Mouse (Mus musculus): ENCODE results near the gene Cd63. TPM values are rescaled to one million over a fixed set of nuclear protein-coding genes. Genes with fewer than 3 reads are reported as not detected.

The Cd63 gene
- total and polyA plus RNA-seq, 3 experiments: not detected

- dilution Hi-C loops (cut with MboI; ENCODE audit: extremely low pct_ligation_motif_present, extremely low pct_unique_long_range_greater_than_20kb, low sequenced_read_pairs): no loop called here
These were observed 1.7 kb downstream of the Cd63 start for GRCm38 (mm10) chr10:128902409-128902988.

GRCm38 (mm10) chr10:128904812-128905211 is 4.0 kb downstream of the Cd63 start:
- H3K27me3 ChIP-seq (replicated peaks): no peaks in the 10 kb centered on the region
- in situ Hi-C loops (cut with MboI; ENCODE audit: low pct_ligation_motif_present, low pct_unique_long_range_greater_than_20kb, low sequenced_read_pairs): no loop called here
- DNase-seq (ENCODE audit: extremely low read depth): no peak
- no peaks in the 10 kb centered on the region for H3K9me3 ChIP-seq (replicated peaks; ENCODE audit: low read length)
- no peak overlapping the region for H3K27ac ChIP-seq (ENCODE audit: insufficient read depth, low read depth)
- H3K79me2 ChIP-seq (replicated peaks; ENCODE audit: control insufficient read depth, extremely low read depth, insufficient read depth, poor library complexity, severe bottlenecking): no peaks in the 10 kb centered on the region
- no peak for TF ChIP-seq JUND (conservative IDR thresholded peaks at IDR 0.05; ENCODE audit: low read depth, low read length)
- no peak for TF ChIP-seq RCOR1 (conservative IDR thresholded peaks at IDR 0.05; ENCODE audit: low read depth, low read length)
- TF ChIP-seq MYC (IDR thresholded peaks at IDR 0.05; ENCODE audit: low read depth, low read length): no peak
- no peak for TF ChIP-seq NRF1 (IDR thresholded peaks at IDR 0.05; ENCODE audit: low read depth, low read length)
- dilution Hi-C loops (cut with MboI; ENCODE audit: extremely low pct_ligation_motif_present, extremely low pct_unique_long_range_greater_than_20kb, low sequenced_read_pairs): no loop called here
- no peak overlapping the region for H3K9ac ChIP-seq (ENCODE audit: insufficient read depth, low read depth)
- H3K4me3 ChIP-seq (replicated peaks in 1 of 3; ENCODE audit: low read depth in 2 of 3, low read length in 2 of 3, poor library complexity in 1 of 3): no peak overlapping the region
- no peak overlapping the region for H3K4me2 ChIP-seq (ENCODE audit: insufficient read depth, low read depth, poor library complexity, severe bottlenecking)
- no peaks in the 10 kb centered on the region for H3K36me3 ChIP-seq (replicated peaks in 1 of 2; ENCODE audit: control insufficient read depth in 1 of 2, insufficient read depth in 1 of 2, low read length in 1 of 2)
- peaks cover 5 to 8% of the 10 kb centered on the region in 2 experiments for H3K4me1 ChIP-seq (ENCODE audit: control insufficient read depth in 1 of 2, insufficient read depth in 2 of 2)

More at GRCm38 (mm10) chr10:128902409-128902988, 1.7 kb downstream of the Cd63 start:
- H3K9me3 ChIP-seq (replicated peaks; ENCODE audit: low read length): no peaks in the 10 kb centered on the region
- DNase-seq (ENCODE audit: extremely low read depth): no peak
- no peaks in the 10 kb centered on the region for H3K79me2 ChIP-seq (replicated peaks; ENCODE audit: control insufficient read depth, extremely low read depth, insufficient read depth, poor library complexity, severe bottlenecking)
- no peak overlapping the region for H3K4me2 ChIP-seq (ENCODE audit: insufficient read depth, low read depth, poor library complexity, severe bottlenecking)
- no peak overlapping the region for H3K9ac ChIP-seq (ENCODE audit: insufficient read depth, low read depth)
- no peaks in the 10 kb centered on the region for H3K27me3 ChIP-seq (replicated peaks)
- TF ChIP-seq IRF4 (IDR thresholded peaks at IDR 0.05; ENCODE audit: low read depth, low read length) (no peak), JUND (conservative IDR thresholded peaks at IDR 0.05; ENCODE audit: low read depth, low read length) (no peak), RCOR1 (conservative IDR thresholded peaks at IDR 0.05; ENCODE audit: low read depth, low read length) (no peak), NELFE (IDR thresholded peaks at IDR 0.05; ENCODE audit: low read depth, low read length) (no peak), MAZ (IDR thresholded peaks at IDR 0.05; ENCODE audit: low read depth, low read length) (no peak), POLR2A (IDR thresholded peaks at IDR 0.05; ENCODE audit: low read depth, low read length) (no peak), CHD2 (IDR thresholded peaks at IDR 0.05; ENCODE audit: low read length) (no peak), TCF12 (IDR thresholded peaks at IDR 0.05; ENCODE audit: low read depth, low read length) (no peak), CHD1 (IDR thresholded peaks at IDR 0.05; ENCODE audit: low read depth, low read length) (no peak), RAD21 (IDR thresholded peaks at IDR 0.05; ENCODE audit: low read depth, low read length) (no peak), EP300 (IDR thresholded peaks at IDR 0.05; ENCODE audit: low read length) (no peak), HCFC1 (IDR thresholded peaks at IDR 0.05; ENCODE audit: low read depth, low read length) (no peak), NRF1 (IDR thresholded peaks at IDR 0.05; ENCODE audit: low read depth, low read length) (no peak)
- peaks cover 5 to 8% of the 10 kb centered on the region in 2 experiments for H3K4me1 ChIP-seq (ENCODE audit: control insufficient read depth in 1 of 2, insufficient read depth in 2 of 2)
- in situ Hi-C loops (cut with MboI; ENCODE audit: low pct_ligation_motif_present, low pct_unique_long_range_greater_than_20kb, low sequenced_read_pairs): no loop called here
- no peak overlapping the region for H3K4me3 ChIP-seq (replicated peaks in 1 of 3; ENCODE audit: low read depth in 2 of 3, low read length in 2 of 3, poor library complexity in 1 of 3)
- H3K36me3 ChIP-seq (replicated peaks in 1 of 2; ENCODE audit: control insufficient read depth in 1 of 2, insufficient read depth in 1 of 2, low read length in 1 of 2): no peaks in the 10 kb centered on the region
- H3K27ac ChIP-seq (ENCODE audit: insufficient read depth, low read depth): no peak overlapping the region
